8 mouse cellular contexts compared by ENCODE assay signal in the genomic region with DNA sequence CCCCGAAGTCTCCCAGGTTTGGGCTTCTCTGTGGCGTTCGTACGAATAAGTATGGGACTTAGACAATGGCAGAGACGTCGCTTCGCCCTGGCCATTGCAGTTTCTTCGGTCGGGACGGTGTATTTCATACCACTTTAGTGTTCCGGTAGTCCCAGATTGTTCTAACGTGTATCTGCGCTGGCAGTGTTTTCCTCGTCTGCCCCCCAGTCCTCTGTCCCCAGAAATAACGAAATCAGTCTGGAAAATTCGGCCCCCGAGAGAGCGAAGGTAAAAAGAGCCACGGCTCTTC. TPM values are rescaled to one million over a fixed set of nuclear protein-coding genes. Genes with fewer than 3 reads are reported as not detected.
DNase-seq lines count a peak whose midpoint lies in the region; ATAC-seq and TF ChIP-seq lines count a peak whose summit lies in the region.

No protein-coding gene starts in this region.

- H3K36me3 ChIP-seq in embryonic facial prominence, embryonic 13.5 days, result no peaks in the 10 kb centered on the region
- no peaks in the 10 kb centered on the region for H3K36me3 ChIP-seq in intestine, embryonic 14.5 days (ENCODE audit: control insufficient read depth, insufficient read depth, low read length)
- H3K36me3 ChIP-seq in neural tube, embryonic 12.5 days, result no peaks in the 10 kb centered on the region

- no peak for DNase-seq in left cerebral cortex, adult 2 months (ENCODE audit: extremely low spot score in 1 of 2, low spot score in 2 of 2)
- no peak for DNase-seq in left cerebral cortex, adult 9 months (ENCODE audit: low spot score in 2 of 2)
- no peak for DNase-seq in intestine, embryonic 14.5 days (ENCODE audit: low spot score)
- DNase-seq in cerebellum, postnatal 36 days, result no peak
- no peak for DNase-seq in cerebellum, adult 11-12 months
- DNase-seq in Muller cell, postnatal 12 days (ENCODE audit: inconsistent ontology term), result no peak

- H3K9ac ChIP-seq in embryonic facial prominence, embryonic 13.5 days, result peak overlapping the region; percentile 94
- H3K9ac ChIP-seq in intestine, embryonic 14.5 days (ENCODE audit: low read length), result peak overlapping the region; percentile 95
- peak overlapping the region; percentile 87 for H3K9ac ChIP-seq in neural tube, embryonic 12.5 days

- intact Hi-C loops in left cerebral cortex, adult 2 months (cut with DNase I), result loop anchor here (1.0 to 5.0 kb wide), 2 partner anchors 96 to 427 kb away; partner anchors contain the start of genes Eif3m and Hipk3

- H3K9me3 ChIP-seq in embryonic facial prominence, embryonic 13.5 days, result no peaks in the 10 kb centered on the region
- H3K9me3 ChIP-seq in intestine, embryonic 14.5 days (ENCODE audit: control insufficient read depth, low read length), result no peaks in the 10 kb centered on the region
- no peaks in the 10 kb centered on the region for H3K9me3 ChIP-seq in neural tube, embryonic 12.5 days

- peaks cover 21% of the 10 kb centered on the region for H3K4me1 ChIP-seq in embryonic facial prominence, embryonic 13.5 days
- peaks cover 10% of the 10 kb centered on the region for H3K4me1 ChIP-seq in intestine, embryonic 14.5 days (replicated peaks; ENCODE audit: control insufficient read depth, insufficient read depth, low read length)
- H3K4me1 ChIP-seq in neural tube, embryonic 12.5 days, result peaks cover 21% of the 10 kb centered on the region

- WGBS in embryonic facial prominence, embryonic 13.5 days, result under 1% methylated on average over 19 of the region's 19 CpGs
- WGBS in intestine, embryonic 14.5 days, result under 1% methylated on average over 19 of the region's 19 CpGs
- WGBS in neural tube, embryonic 12.5 days, result under 1% methylated on average over 19 of the region's 19 CpGs

- H3K4me2 ChIP-seq in embryonic facial prominence, embryonic 13.5 days, result peak overlapping the region; percentile 76
- H3K4me2 ChIP-seq in intestine, embryonic 14.5 days (ENCODE audit: low read length), result peak overlapping the region; percentile 91
- H3K4me2 ChIP-seq in neural tube, embryonic 12.5 days (replicated peaks), result peak overlapping the region; percentile 78

- no peak for ATAC-seq in embryonic facial prominence, embryonic 13.5 days (ENCODE audit: insufficient number of reproducible peaks, insufficient read depth, low FRiP score, low TSS enrichment, low read depth)
- no peak; the same call in 1 of the 2 replicates for ATAC-seq in intestine, embryonic 14.5 days (replicated peaks; ENCODE audit: low FRiP score, low TSS enrichment, low read depth)
- no peak for ATAC-seq in neural tube, embryonic 12.5 days (ENCODE audit: low FRiP score, low read depth)

- peak overlapping the region; percentile 65 for H3K4me3 ChIP-seq in left cerebral cortex, adult 2 months
- peak overlapping the region; percentile 95 for H3K4me3 ChIP-seq in embryonic facial prominence, embryonic 13.5 days
- H3K4me3 ChIP-seq in intestine, embryonic 14.5 days (ENCODE audit: low read depth, low read length), result peak overlapping the region; percentile 99
- H3K4me3 ChIP-seq in neural tube, embryonic 12.5 days, result peak overlapping the region; percentile 84

- no peaks in the 10 kb centered on the region for H3K27me3 ChIP-seq in embryonic facial prominence, embryonic 13.5 days
- H3K27me3 ChIP-seq in intestine, embryonic 14.5 days (replicated peaks; ENCODE audit: control insufficient read depth, insufficient read depth, low read length), result no peaks in the 10 kb centered on the region
- no peaks in the 10 kb centered on the region for H3K27me3 ChIP-seq in neural tube, embryonic 12.5 days (replicated peaks)

- TF ChIP-seq CTCF in left cerebral cortex, adult 2 months (IDR thresholded peaks at IDR 0.05), result no peak

- H3K27ac ChIP-seq in left cerebral cortex, adult 2 months, result peak overlapping the region; percentile 95
- H3K27ac ChIP-seq in embryonic facial prominence, embryonic 13.5 days, result peak overlapping the region; percentile 91
- H3K27ac ChIP-seq in intestine, embryonic 14.5 days (ENCODE audit: low read depth), result peak overlapping the region; percentile 89
- H3K27ac ChIP-seq in neural tube, embryonic 12.5 days, result peak overlapping the region; percentile 80

RNA-seq across cellular contexts. Expression of gene Cstf3, which starts 0.5 kb away (rescaled TPM):
- 10 to 100 TPM; 43.1 to 46.2 TPM for total RNA-seq in left cerebral cortex, adult 2 months (2021)
- 88.2 and 94.8 TPM in 2 replicates for polyA plus RNA-seq in embryonic facial prominence, embryonic 13.5 days (2015; fragmentation: Nextera tagmentation; extraction: Ambion mirVana)
- 58.5 and 71.2 TPM in 2 replicates for polyA plus RNA-seq in intestine, embryonic 14.5 days (2014; fragmentation: Nextera tagmentation; extraction: Ambion mirVana)
- 108 and 113 TPM in 2 replicates for polyA plus RNA-seq in neural tube, embryonic 12.5 days (2016; fragmentation: Nextera tagmentation; extraction: Ambion mirVana)
